Mouse (Mus musculus) cerebellum, postnatal 10 days (tissue): ENCODE measurements around the gene Psmd10.
A peak's percentile ranks its signal among the peaks of the same experiment; 100 is the strongest.

Experiments
- DNase-seq, 2 experiments: peaks; one replicate each; pipeline ENCODE4 v3.0.0; 2021; ENCODE audit warnings: mixed read lengths in 2 of 2

Gene Psmd10

DNA sequence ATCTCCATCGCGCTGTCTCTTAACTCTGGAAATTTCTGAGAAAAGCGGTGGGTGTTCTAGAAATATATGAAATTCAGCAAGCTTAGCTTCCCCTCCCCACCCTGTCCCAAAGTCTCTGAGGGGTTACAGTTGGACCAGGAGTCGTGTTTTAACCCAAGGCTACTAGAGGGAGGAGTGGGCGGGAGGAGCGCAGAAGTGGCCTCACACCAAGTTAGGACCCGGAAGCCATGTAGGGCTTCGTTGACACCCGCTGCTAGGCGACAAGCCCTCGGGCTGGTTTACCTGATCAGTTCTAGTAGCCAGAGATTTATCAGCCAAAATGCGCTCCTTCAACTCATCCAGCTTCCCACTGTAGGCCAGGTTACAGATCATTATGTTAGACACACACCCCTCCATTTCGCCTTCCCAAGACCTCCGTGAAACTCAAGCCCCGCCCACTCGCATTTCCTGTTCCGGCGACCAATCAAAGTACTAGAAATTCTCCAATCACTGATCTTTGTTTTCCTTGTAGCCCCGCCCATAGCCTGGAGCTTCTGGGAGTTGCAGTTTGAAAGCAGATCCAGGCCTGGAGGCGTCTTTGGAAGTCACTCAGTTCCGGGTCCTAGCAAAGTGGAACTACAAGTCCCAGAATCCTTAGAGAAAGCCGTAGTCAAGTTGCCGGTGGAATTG lies at the start of gene Psmd10, which contains the start of gene Atg4a:
Gene Psmd10 (minus strand): TSS at position 457 of the 669 bp plus-strand sequence.
Gene Atg4a (plus strand): TSS at position 636 of the 669 bp plus-strand sequence.
- DNase-seq, result peak; percentile 95 to 96

DNA sequence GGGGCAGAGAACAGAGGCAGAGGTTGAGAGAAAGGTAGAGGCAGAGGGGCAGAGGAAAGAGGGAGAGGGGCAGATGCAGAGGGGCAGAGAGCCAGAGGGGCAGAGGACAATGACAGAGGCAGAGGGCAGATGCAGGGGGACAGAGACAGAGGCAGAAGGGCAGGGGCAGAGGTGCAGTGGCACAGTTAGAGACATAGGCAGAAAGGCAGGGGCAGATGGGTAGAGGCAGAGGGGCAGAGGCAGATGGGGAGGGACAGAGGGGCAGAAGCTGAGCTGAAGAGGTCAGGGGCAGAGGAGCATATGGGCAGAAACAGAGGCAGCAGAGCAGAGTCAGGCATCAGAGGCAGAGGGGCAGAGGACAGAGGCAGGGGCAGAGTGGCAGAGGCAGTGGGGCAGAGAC lies 42.4 kb upstream of the Psmd10 start:
- DNase-seq, result no peak

DNA sequence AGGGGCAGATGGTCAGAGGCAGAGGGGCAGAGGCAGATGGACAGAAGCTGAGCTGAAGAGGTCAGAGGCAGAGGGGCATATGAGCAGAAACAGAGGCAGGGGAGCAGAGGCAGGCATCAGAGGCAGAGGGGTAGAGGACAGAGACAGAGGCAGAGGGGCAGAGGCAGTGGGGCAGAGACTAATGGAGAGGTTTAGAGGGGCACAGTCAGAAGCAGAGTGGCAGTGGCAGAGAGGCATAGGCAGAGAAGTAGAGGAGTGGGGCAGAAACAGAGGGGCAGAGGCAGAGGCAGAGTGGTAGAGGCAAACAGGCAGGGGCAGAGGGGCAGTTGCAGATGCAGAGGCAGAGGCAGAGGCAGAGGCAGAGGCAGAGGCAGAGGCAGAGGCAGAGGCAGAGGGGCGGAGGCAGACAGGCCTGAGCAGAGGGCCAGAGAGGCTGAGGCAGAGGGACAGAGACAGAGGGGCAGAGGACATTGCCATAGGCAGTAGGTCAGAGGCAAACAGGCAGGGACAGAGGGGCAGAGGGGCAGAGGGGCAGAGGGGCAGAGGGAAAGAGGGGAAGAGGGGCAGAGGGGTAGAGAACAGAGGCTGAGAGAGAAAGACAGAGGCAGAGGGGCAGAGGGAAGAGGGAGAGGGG lies 41.5 kb upstream of the Psmd10 start:
- no peak for DNase-seq

DNA sequence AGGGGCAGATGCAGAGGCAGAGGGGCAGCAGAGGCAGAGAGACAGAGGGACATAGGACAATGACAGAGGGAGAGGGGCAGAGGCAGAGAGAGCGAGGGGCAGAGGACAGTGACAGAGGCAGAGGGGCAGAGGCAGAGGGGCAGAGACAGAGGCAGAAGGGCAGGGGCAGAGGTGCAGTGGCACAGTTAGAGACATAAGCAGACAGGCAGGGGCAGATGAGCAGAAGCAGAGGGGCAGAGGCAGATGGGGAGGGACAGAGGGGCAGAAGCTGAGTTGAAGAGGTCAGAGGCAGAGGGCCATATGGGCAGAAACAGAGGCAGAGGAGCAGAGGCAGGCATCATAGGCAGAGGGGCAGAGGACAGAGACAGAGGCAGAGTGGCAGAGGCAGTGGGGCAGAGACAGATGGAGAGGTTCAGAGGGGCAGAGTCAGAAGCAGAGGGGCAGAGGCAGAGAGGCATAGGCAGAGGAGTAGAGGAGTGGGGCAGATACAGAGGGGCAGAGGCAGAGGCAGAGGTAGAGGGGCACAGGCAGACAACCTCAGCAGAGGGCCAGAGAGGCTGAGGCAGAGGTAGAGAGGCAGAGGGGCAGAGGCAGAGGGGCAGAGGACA lies 40.5 kb upstream of the Psmd10 start:
- DNase-seq, result no peak

DNA sequence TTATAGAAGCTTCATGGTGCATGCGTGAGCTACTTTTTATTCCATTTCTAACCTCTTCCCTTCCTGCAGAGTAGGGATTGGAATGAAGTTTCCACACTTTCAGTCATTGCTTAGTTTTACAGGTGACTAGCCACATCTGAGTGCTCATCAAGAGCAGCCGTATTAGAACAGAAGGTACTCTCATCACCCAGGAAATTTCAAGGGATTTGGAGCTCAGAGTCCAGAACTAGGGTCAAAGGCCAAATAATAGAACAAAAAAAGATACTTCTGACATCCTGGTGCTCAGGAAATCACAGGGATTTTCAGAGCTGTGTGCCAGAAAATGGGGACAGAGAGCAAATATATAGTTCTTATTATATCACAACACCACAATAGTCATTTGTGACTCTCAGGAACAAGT lies 28.7 kb upstream of the Psmd10 start:
- DNase-seq, result no peak

DNA sequence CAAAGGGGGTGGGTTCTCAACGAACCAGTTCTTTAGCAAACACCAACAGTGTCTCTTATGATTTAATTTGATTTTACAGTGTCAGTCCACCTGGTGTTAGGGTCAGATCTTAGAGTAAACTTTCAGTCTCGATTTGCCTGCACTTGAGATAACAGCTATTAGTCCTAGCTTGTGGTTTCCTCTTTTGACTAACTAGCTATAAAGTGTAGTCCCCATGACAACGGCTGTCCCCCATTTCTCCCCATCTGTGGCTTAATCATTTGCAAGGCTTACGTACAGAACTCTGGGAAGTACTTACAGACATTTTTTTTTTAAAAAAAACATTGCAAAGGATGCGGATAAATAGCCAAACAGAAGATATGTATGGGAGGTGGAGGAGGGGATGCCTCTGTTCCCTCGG lies 28.3 kb upstream of the Psmd10 start:
- DNase-seq, result no peak

DNA sequence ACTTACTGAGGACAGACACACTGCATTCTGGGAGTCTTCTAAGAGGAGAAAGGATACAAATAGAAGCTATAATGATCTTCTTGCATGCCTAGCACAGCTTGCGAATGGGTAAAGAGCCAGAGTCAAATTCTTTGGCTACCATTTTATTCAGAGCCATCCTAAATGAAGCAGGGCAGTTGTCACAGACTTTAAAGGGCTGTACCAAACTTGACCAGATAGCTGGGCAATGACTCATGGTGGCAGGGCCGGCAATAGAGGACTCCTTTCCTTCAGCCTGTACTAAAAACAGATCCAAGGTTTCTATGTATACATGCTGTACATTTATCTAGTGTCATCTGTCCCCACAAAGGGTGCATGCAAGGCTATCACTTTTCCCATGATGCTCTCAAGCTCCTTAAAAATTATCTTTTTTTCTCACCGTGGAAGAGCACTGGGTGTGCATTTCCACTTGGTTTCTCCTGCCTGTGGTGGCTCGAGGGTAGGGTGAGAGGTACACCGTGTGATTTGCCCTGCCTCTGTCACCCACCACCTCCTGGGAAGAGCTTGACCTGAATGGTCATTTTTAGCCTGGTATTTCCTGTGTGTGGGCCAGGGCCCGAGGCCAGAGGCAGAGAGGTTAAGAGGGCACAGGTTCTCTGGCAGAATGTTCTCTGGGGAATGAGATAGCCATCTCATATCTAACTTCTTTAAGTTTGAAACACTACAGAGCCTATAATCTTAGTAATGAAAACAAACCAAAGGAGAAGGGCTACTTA lies 26.9 kb upstream of the Psmd10 start:
- DNase-seq, result no peak

DNA sequence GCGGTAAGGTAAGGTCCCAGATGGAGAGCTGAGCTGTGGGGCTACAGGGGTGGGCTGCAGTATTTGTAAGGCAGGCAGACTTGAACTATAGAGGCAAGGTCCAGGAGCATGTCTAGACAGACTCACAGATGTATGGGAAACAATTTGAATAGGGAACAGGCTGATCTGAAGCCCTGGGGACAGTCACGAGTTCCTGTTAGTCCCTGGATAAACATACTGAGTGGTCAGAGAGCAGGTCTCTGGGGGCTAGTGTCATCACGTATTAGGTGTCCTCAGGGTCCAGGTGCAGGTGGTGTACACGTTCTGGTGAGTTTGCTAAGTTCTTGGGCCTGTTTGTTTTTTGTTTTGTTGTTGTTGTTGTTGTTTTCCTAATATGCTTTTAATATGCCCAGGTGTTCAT lies 23.6 kb upstream of the Psmd10 start:
- no peak for DNase-seq

DNA sequence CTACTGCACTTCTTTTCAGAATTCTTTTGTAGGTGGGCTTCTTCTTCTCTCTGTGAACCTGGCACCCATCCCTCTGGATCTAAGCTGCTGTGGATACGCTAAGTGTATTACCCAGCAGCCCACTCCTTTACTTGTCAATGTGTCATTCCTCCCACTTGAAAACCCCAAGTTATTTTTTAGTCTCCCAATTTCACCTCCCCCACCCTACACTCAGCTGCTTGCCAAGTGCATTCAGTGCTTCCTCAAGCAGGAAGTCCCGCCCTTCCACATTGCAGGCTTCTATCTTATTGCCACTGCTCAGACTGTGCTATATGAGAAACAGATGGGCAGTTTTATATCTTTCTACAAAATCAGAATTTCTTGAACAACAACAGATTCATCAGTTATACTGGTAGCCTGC lies 23.0 kb upstream of the Psmd10 start:
- DNase-seq, result no peak

DNA sequence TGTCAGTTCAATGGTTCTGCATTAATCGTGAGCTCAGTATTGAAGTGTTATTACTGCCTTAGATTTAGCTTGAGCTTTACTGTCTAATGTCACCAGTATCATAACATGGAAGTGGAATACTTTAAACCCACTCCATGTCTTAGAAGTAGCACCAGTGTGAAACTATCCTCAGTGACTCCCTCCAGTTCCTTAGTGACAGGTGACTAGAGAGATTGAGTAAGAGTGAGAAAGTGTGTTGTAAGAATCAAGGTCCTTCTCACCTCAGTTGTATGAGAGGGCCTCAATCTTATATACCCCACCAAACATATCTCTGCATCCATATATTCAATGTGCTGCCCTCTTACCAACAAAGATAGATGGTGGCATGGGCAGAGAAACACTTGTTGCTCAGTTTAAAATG lies 22.4 kb upstream of the Psmd10 start:
- no peak for DNase-seq

DNA sequence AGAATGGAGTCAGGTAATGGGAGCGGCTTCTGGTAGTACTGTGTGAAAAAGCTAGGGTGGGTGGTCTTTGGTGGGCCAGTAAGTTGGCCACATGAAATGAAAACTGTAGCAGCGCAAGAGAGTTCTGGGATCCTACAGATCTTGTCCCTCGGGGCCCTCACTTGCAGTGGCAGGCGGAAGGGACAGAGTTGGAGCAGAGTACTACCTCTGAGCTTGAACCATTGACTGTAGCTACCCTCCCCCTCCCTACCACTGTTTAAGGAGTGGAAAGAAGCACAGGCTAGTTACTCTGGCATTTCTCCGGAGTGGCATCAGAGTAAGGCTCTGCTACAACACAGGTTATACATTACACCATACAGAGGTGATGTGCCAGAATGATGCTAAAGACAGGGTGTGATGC lies 431 bp upstream of the Psmd10 start:
- DNase-seq, result no peak

DNA sequence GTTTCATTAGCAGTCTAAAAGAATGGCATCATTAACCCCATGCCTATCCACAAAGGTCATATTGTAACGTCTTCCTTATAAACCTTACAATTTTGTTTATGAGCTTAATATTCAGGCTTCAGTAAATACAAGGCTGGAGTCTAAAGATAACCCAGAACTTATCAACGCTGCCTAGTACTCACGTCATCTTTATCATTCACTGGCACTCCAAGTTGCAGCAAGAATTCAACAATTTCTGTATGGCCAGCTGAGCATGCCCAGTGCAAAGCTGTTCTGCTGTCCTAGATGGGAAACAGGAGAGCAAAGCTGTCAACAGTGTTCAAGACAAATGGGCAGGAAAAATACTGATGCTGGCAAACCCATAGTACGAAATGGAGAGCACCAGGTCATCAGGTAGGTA lies 2.9 kb downstream of the Psmd10 start:
- no peak for DNase-seq

DNA sequence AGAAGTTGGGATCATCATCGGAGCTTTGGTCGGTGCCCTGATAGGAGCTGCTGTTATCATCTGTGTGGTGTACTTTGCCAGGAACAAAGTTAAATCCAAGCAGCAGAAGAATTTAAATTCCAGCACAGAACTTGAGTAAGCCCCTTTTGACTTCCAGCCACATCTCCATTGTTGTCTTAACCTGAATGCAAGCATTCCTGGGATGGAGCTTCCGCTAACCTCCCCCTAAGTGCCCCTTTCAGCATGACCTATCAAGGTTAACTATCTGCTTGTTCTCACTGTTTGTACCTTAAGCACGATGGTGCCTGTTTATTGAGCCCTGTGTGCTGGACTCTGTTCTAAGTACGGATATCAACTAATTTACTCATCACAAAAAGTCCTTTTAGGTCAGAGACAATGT lies 20.3 kb downstream of the Psmd10 start:
- no peak for DNase-seq

DNA sequence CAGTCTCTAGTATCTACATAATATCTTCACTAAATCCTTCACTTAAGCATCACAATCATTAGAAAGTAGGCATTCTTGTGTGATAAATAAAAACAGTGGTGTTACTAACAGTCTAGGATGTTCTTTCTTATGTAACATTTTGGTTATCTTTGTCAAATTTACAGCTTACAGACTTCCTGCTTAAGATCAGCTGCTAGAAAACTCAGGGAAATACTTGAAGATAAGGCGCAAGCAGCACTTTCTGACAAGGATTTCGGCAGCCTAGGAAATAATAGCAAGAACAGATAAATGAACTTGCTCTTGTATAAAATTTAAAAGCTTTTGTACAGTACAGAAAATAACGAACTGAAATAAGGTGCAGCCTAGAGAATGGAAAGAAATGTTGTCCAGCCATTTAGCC lies 23.3 kb downstream of the Psmd10 start:
- no peak for DNase-seq

DNA sequence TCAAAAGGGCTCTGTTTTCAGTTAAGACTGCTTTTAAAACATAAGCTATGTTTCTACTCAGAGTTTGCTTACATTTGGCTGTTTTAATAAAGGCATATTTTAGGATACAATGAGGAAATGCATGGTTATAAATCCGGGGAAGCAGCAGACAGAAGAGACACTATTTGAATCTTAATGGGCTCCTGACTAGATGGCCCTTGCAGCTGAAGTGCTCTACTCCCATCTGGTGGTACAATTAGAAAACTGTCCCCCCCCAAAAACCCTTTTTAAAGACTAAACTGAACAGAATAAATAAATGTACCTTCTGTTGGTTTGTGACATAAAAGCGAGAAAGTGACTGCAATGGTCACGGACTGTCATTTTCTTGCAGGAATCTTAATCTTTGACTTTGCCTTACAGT lies 24.5 kb downstream of the Psmd10 start:
- peak; percentile 6 to 11 for DNase-seq

DNA sequence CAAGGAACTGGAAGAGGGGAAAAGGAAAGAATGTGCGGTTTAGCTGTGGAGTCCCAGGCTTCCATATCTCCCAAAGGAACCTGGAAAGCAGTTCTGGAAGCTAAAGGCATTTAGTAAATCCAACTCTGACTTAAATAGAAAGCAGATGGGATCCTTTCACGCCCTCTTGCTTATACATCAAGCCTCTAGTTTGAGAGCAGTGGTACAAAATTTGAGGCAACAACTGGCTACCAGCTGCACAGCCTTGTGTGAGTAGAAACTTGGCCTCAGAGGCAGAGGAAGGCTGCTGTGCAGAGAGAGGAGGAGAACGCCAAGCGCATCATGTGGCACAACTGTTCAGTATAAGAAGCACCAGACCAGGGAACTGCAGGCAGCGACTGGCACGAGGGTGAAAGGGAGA lies 35.2 kb downstream of the Psmd10 start:
- no peak for DNase-seq

DNA sequence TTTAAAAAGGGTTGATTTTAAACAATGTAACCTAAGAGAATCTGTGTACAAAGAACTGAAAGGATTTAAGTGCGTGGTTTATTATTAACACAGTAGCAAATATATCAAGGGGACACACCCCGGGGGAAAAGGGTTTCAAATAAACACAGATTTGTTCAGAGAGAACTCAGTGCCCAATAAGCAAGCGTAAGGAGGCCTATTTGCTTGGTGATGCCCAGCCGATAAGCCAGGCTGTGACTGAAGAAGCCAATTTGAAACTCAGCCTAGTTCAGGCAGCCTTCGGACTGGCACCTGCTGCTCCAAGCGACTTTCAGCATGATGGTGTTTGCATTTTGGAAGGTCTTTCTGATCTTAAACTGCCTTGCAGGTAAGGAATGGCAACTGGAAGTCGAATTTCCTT lies 49.2 kb downstream of the Psmd10 start, which contains the start of gene Vsig1:
Gene Vsig1 (plus strand): TSS at position 249 of the 400 bp plus-strand sequence.
- DNase-seq, result no peak

DNA sequence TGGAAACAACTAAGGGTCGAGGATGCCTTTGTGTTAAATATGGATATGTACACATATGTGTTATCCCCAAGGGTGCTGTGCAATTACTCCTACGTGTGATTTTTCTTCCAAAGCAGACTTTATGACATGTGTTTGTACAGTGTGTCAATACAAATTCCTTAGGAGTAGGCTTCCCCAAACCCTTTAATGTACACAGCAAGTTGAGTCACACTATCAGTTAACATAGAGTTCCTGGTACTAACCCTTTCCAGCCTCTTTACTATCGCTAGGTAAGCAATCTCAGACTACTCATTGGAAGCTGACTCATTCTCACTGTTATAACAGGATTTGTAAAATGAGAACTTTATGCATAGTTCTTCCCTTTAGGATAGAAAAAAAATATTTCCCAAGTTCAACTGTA lies 53.0 kb downstream of the Psmd10 start:
- no peak for DNase-seq
